Mouse (Mus musculus) ES-CJ7 (cell line): Measurements from ENCODE around the gene Dynlrb2.

Experiments used
- DNase-seq: peaks from one replicate; pipeline ENCODE4 v3.0.0; 2011; ENCODE audit warnings: low read depth, low spot score

Dynlrb2 gene

GRCm38 (mm10) chr8:116538763-116539162 is 34.0 kb downstream of the Dynlrb2 start:
- DNase-seq: no peak

GRCm38 (mm10) chr8:116540136-116540535 is 35.4 kb downstream of the Dynlrb2 start:
- DNase-seq: no peak

GRCm38 (mm10) chr8:116542842-116543241 is 38.1 kb downstream of the Dynlrb2 start:
- no peak for DNase-seq

- no peak for DNase-seq
Observed at GRCm38 (mm10) chr8:116543366-116543765, 38.6 kb downstream of the Dynlrb2 start.

- no peak for DNase-seq
Observed at GRCm38 (mm10) chr8:116552255-116552654, 47.5 kb downstream of the Dynlrb2 start.

GRCm38 (mm10) chr8:116552778-116553177 is 48.0 kb downstream of the Dynlrb2 start:
- no peak for DNase-seq
